Mouse (Mus musculus) lung, adult 2 months (tissue): Measurements from ENCODE around the gene Crybb1. TPM values are rescaled to one million over a fixed set of nuclear protein-coding genes. Genes with fewer than 3 reads are reported as not detected.

ENCODE experiments used
- DNase-seq: peaks from one replicate; pipeline ENCODE4 v3.0.0; 2022
- H3K4me1 ChIP-seq: fragments of 200-500 bp; 2 replicates; pipeline ENCODE4 v1.6.1; 2011; ENCODE audit warnings: low read length; ENCODE audit not compliant: control insufficient read depth, insufficient read depth
- H3K4me3 ChIP-seq: fragments of 200-500 bp; replicated peaks from 2 replicates; pipeline ENCODE3; 2011; ENCODE audit warnings: low read depth, mild to moderate bottlenecking, control low read depth, low read length; ENCODE audit errors: extremely low read depth
- CTCF ChIP-seq: fragments of 200-500 bp; IDR thresholded peaks from 2 replicates; pipeline ENCODE4 v1.5.1; 2011; ENCODE audit warnings: mild to moderate bottlenecking, low read length, control low read depth; ENCODE audit not compliant: insufficient read depth
- POLR2A ChIP-seq: fragments of 200-500 bp; IDR thresholded peaks from 2 replicates; pipeline ENCODE4 v1.6.1; 2011; ENCODE audit warnings: low read depth, mild to moderate bottlenecking, control low read depth, low read length, borderline replicate concordance; ENCODE audit errors: extremely low read depth
- WGBS: fragments of 180-500 bp; shearing (Covaris S2); methylation state at CpG from one replicate; pipeline ENCODE4 v1.1.7; 2018; 5-methylcytosine and 5-hydroxymethylcytosine counted together
- polyA plus RNA-seq: library from polyadenylated mRNA; depleted of rRNA; stranded (reverse); fragments of >200 nt; gene quantifications from 2 replicates; pipeline ENCODE4 v1.2.3, GENCODE M21; 2012

Gene Crybb1
- polyA plus RNA-seq, 1 experiment = 0.14 TPM

GRCm38 (mm10) chr5:112288193-112289141 is 32.9 kb downstream of the Crybb1 start:
- DNase-seq = no peak
- 49% methylated on average over 9 of the region's 9 CpGs for WGBS
- TF ChIP-seq CTCF (no peak), POLR2A (peak; percentile 59; the same call in 1 of the 2 replicates)
- Histone ChIP-seq H3K4me3 (peak overlapping the region; percentile 79), H3K4me1 (peaks cover 61% of the 10 kb centered on the region)

- TF ChIP-seq CTCF = no peak
- no peak for TF ChIP-seq POLR2A
- H3K4me1 ChIP-seq = peaks cover 55% of the 10 kb centered on the region
- H3K4me3 ChIP-seq = peak overlapping the region; percentile 79
- no peak for DNase-seq
- 28% methylated on average over 6 of the region's 8 CpGs for WGBS
Observed at GRCm38 (mm10) chr5:112289236-112289635, 33.6 kb downstream of the Crybb1 start.

GRCm38 (mm10) chr5:112289819-112290535 is 34.4 kb downstream of the Crybb1 start:
- no peak for TF ChIP-seq POLR2A
- Histone ChIP-seq H3K4me3 (peak overlapping the region; percentile 40), H3K4me1 (peaks cover 55% of the 10 kb centered on the region)
- WGBS = 45% methylated on average over 16 of the region's 16 CpGs
- no peak for DNase-seq

- DNase-seq = no peak
- 55% methylated on average over 8 of the region's 8 CpGs for WGBS
- H3K4me1 ChIP-seq = peaks cover 53% of the 10 kb centered on the region
- TF ChIP-seq CTCF = no peak
- TF ChIP-seq POLR2A = no peak
- H3K4me3 ChIP-seq = peak overlapping the region; percentile 40
Observed at GRCm38 (mm10) chr5:112290536-112290880, 34.9 kb downstream of the Crybb1 start.

- peaks cover 53% of the 10 kb centered on the region for H3K4me1 ChIP-seq
- DNase-seq = no peak
- 62% methylated on average over 5 of the region's 5 CpGs for WGBS
- TF ChIP-seq POLR2A = no peak
- no peak for TF ChIP-seq CTCF
- no peak overlapping the region for H3K4me3 ChIP-seq
Observed at GRCm38 (mm10) chr5:112291866-112292265, 36.3 kb downstream of the Crybb1 start.

GRCm38 (mm10) chr5:112292343-112292980 is 36.8 kb downstream of the Crybb1 start:
- DNase-seq = no peak
- WGBS = 68% methylated on average over 17 of the region's 17 CpGs
- Histone ChIP-seq H3K4me1 (peaks cover 54% of the 10 kb centered on the region), H3K4me3 (no peak overlapping the region)
- TF ChIP-seq CTCF (no peak), POLR2A (no peak)

GRCm38 (mm10) chr5:112293800-112294199 is 38.2 kb downstream of the Crybb1 start:
- no peak for DNase-seq
- Histone ChIP-seq H3K4me3 (no peak overlapping the region), H3K4me1 (peaks cover 54% of the 10 kb centered on the region)
- 58% methylated on average over 2 of the region's 2 CpGs for WGBS
- TF ChIP-seq CTCF (no peak), POLR2A (no peak)

GRCm38 (mm10) chr5:112294696-112295095 is 39.1 kb downstream of the Crybb1 start:
- 63% methylated on average over 4 of the region's 4 CpGs for WGBS
- TF ChIP-seq POLR2A = no peak
- peaks cover 58% of the 10 kb centered on the region for H3K4me1 ChIP-seq
- no peak for DNase-seq
- no peak overlapping the region for H3K4me3 ChIP-seq

- peaks cover 57% of the 10 kb centered on the region for H3K4me1 ChIP-seq
- TF ChIP-seq POLR2A (no peak), CTCF (no peak)
- 66% methylated on average over 8 of the region's 8 CpGs for WGBS
- no peak for DNase-seq
- H3K4me3 ChIP-seq = no peak overlapping the region
Observed at GRCm38 (mm10) chr5:112295162-112295561, 39.5 kb downstream of the Crybb1 start.

GRCm38 (mm10) chr5:112295564-112295963 is 39.9 kb downstream of the Crybb1 start:
- Histone ChIP-seq H3K4me1 (peaks cover 56% of the 10 kb centered on the region), H3K4me3 (no peak overlapping the region)
- WGBS = 71% methylated on average over 8 of the region's 8 CpGs
- DNase-seq = no peak
- TF ChIP-seq CTCF (no peak), POLR2A (no peak)
